Mouse (Mus musculus) neural tube, embryonic 11.5 days (tissue): Measurements from ENCODE around the gene Cd209e. TPM values are rescaled to one million over a fixed set of nuclear protein-coding genes. Genes with fewer than 3 reads are reported as not detected.
"Not testable (repeated sequence)": the region's sequence is repeated elsewhere in the genome, so short reads cannot be mapped to it uniquely, and the experiment has no call there.

Experiments used
- ATAC-seq: fragments of 200-750 bp; cut with Nextera tagmentation; 2 replicates; pipeline ENCODE4 v1.8.0; 2017; ENCODE audit warnings: moderate number of reproducible peaks, mild to moderate bottlenecking, moderate TSS enrichment, moderate library complexity; ENCODE audit not compliant: insufficient read depth, low FRiP score, low TSS enrichment
- DNase-seq: peaks from one replicate; pipeline ENCODE4 v3.0.0-alpha.2; 2015; ENCODE audit warnings: low spot score
- H3K27ac ChIP-seq: fragments of 300-500 bp; sonication (generic); 2 replicates; pipeline ENCODE4 v1.5.1; 2014; ENCODE audit warnings: low read depth, mild to moderate bottlenecking, low read length
- H3K27me3 ChIP-seq: fragments of 300-500 bp; sonication (generic); 2 replicates; pipeline ENCODE4 v1.6.1; 2014; ENCODE audit warnings: mild to moderate bottlenecking, low read length, mixed read lengths; ENCODE audit not compliant: control insufficient read depth, insufficient read depth
- H3K36me3 ChIP-seq: fragments of 300-500 bp; sonication (generic); 2 replicates; pipeline ENCODE4 v1.6.1; 2014; ENCODE audit warnings: mild to moderate bottlenecking, low read length, moderate library complexity, mixed read lengths; ENCODE audit not compliant: control insufficient read depth, insufficient read depth
- H3K4me1 ChIP-seq: fragments of 300-500 bp; sonication (generic); 2 replicates; pipeline ENCODE4 v1.6.1; 2014; ENCODE audit warnings: low read length, mixed read lengths; ENCODE audit not compliant: control insufficient read depth, insufficient read depth
- H3K4me2 ChIP-seq: fragments of 300-500 bp; sonication (generic); 2 replicates; pipeline ENCODE4 v1.6.1; 2014; ENCODE audit warnings: low read depth, mild to moderate bottlenecking, moderate library complexity
- H3K4me3 ChIP-seq: fragments of 300-500 bp; sonication (generic); 2 replicates; pipeline ENCODE4 v1.5.1; 2014; ENCODE audit warnings: low read depth, low read length
- H3K9ac ChIP-seq: fragments of 300-500 bp; sonication (generic); 2 replicates; pipeline ENCODE4 v1.6.1; 2014; ENCODE audit warnings: mild to moderate bottlenecking, low read length
- H3K9me3 ChIP-seq: fragments of 300-500 bp; sonication (generic); 2 replicates; pipeline ENCODE4 v1.6.1; 2016; ENCODE audit warnings: low read length; ENCODE audit not compliant: control insufficient read depth
- WGBS: fragments of 180-500 bp; shearing (Covaris S2); extraction: QIAGEN DNeasy Blood & Tissue Kit; methylation state at CpG from one replicate; pipeline ENCODE4 v1.1.7; 2014; 5-methylcytosine and 5-hydroxymethylcytosine counted together
- polyA plus RNA-seq: library from polyadenylated mRNA; unstranded; fragments of >200 nt; fragmentation: Nextera tagmentation; extraction: Ambion mirVana; gene quantifications from 2 replicates; pipeline ENCODE4 v1.2.1, GENCODE M21; 2014

Cd209e gene
- polyA plus RNA-seq, result not detected in 2 replicates

DNA sequence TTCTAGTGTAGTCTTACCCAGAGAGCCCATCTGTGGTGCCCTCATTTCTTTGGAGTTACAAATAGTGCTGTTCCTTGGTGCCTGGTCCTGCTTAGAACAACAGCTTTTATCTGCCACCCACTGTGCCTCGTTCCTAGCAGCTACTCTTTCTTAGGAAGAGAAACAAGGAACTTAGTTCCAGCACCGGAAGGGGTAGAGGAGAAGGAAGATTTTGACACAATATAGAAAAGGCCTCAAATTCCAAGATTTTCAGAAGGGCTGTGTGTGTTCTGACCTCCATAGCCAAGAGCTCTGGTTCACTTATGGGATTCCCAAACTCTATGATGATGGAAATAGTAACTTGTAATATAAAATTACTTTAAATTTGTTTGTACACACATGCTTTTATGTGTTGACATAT is at the start of gene Cd209e:
TSS of gene Cd209e (minus strand) at position 101 of the 400 bp plus-strand sequence.
- H3K36me3 ChIP-seq, result no peaks in the 10 kb centered on the region
- H3K9me3 ChIP-seq, result peaks cover 2% of the 10 kb centered on the region; the same call in 1 of the 2 replicates
- H3K4me3 ChIP-seq, result no peak within 1 kb of the TSS
- no peaks in the 10 kb centered on the region for H3K27me3 ChIP-seq
- ATAC-seq (no peak), DNase-seq (no peak)
- no peaks in the 10 kb centered on the region for H3K4me1 ChIP-seq
- 72% methylated on average over 2 of the region's 2 CpGs for WGBS
- no peak within 1 kb of the TSS for H3K9ac ChIP-seq
- H3K27ac ChIP-seq, result no peak within 1 kb of the TSS
- H3K4me2 ChIP-seq, result no peak within 1 kb of the TSS

DNA sequence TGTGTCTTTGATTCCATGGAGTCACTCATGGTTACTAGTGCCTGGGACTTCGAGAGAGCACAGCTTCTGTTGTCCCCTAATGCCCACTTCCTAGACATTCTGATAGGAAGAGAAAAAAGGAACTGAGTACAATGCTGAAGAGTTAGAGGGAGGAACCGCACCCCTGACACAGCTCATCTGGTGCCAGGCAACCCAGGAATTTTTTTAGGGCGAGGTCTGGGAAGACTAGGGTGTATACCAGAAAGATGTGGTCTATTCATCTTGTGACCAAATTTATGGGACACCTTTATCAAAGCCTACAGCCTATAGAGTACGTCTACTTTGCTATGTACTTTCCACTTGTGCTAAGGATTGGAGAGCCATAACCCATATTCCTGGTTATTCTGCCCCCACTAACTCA is 24.3 kb upstream of the Cd209e start, which contains the start of gene Cd209d:
TSS of gene Cd209d (minus strand) at position 101 of the 400 bp plus-strand sequence.
- H3K27ac ChIP-seq, result no peak within 1 kb of the TSS
- DNase-seq (no peak), ATAC-seq (no peak)
- no peaks in the 10 kb centered on the region for H3K27me3 ChIP-seq
- H3K4me3 ChIP-seq, result no peak within 1 kb of the TSS
- H3K4me1 ChIP-seq, result no peaks in the 10 kb centered on the region
- H3K4me2 ChIP-seq, result no peak within 1 kb of the TSS
- H3K9me3 ChIP-seq, result peaks cover 6% of the 10 kb centered on the region; the same call in 1 of the 2 replicates
- H3K36me3 ChIP-seq, result no peaks in the 10 kb centered on the region
- no peak within 1 kb of the TSS for H3K9ac ChIP-seq
- 84% methylated on average over 4 of the region's 4 CpGs for WGBS

DNA sequence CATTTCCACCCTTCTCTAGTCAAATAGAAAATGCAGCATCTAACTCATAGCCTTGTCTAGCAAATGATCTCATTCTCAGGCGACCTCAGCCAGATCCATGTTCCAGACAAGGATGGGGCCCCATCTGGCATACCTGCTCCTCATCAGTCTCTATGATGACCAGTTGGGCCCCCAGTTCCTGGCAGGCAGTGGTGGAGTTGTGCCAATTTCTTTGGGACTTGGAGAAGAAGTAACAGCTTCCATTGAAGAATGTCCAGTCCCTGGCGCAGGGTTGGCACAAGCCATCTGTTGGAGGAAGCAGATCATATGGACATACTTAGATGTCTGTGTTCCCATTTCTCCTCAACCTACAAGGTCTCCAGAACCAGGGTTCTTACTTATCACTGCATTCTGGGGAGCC is 22.0 kb upstream of the Cd209e start:
- 81% methylated on average over 2 of the region's 2 CpGs for WGBS
- Histone ChIP-seq H3K27me3 (no peaks in the 10 kb centered on the region), H3K9ac (no peak overlapping the region), H3K4me3 (no peak overlapping the region), H3K36me3 (no peaks in the 10 kb centered on the region), H3K9me3 (peaks cover 12% of the 10 kb centered on the region; the same call in 1 of the 2 replicates), H3K4me1 (no peaks in the 10 kb centered on the region), H3K4me2 (no peak overlapping the region), H3K27ac (no peak overlapping the region)
- DNase-seq, result no peak
- no peak for ATAC-seq

DNA sequence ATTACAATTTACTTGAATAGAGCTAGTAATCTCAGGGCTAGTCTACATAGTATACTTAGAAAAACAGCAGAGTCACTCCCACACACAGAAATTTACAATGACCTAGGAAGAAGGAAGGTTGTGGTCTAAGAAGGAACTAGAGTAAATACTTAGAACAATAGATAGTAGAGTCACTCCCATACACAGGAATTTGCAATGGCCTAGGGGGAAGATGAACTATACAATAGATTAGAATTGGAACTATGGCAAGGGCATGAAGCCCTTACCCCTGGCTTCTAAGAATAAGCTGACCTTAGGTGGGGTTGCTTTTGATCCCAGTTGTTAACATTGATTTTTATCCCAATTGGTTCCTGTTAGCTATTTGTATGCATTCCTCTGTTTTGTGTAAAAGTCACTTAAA is 8.6 kb upstream of the Cd209e start:
- not testable (repeated sequence) for ATAC-seq, DNase-seq, H3K9me3 ChIP-seq, H3K4me3 ChIP-seq, H3K27me3 ChIP-seq, H3K9ac ChIP-seq, H3K27ac ChIP-seq, H3K36me3 ChIP-seq, H3K4me2 ChIP-seq, H3K4me1 ChIP-seq

DNA sequence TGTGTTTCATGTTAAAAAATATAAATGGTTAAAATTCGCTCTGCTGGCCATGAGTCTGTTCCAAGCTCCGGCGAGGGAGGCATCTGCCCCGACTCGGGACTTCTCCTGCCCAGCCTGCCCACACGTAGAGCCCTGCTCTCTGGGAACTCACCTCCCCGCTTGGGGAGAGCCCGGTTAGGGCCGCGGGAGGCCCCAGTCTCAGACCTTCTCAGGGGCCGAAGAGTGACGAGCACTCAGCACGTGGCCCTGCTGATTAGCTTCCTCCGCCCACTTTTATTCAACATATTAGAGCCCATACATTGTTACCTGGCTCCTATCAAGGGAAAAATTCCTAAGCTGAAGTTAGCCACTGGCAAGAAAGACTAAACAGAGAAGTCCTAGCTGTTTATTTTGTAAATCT is 51.0 kb downstream of the Cd209e start:
- Histone ChIP-seq H3K4me1 (no peaks in the 10 kb centered on the region), H3K9me3 (peaks cover 8% of the 10 kb centered on the region), H3K36me3 (no peaks in the 10 kb centered on the region), H3K4me3 (no peak overlapping the region), H3K27me3 (no peaks in the 10 kb centered on the region), H3K4me2 (no peak overlapping the region), H3K27ac (no peak overlapping the region), H3K9ac (no peak overlapping the region)
- no peak for ATAC-seq
- WGBS, result 89% methylated on average over 14 of the region's 14 CpGs
- DNase-seq, result no peak

Other genes with a start within 250 kb of the Cd209e start
- 61.6 and 68.3 TPM in 2 replicates for gene Xab2, start 233.0 kb downstream of the Cd209e start, polyA plus RNA-seq
- 91.7 and 99.2 TPM in 2 replicates for gene Pet100, start 232.8 kb downstream of the Cd209e start, polyA plus RNA-seq
- not detected in 2 replicates for gene Pcp2, start 228.8 kb downstream of the Cd209e start, polyA plus RNA-seq
- 17.3 and 25.2 TPM in 2 replicates for gene Stxbp2, start 223.4 kb downstream of the Cd209e start, polyA plus RNA-seq
- gene Retn, start 198.5 kb downstream of the Cd209e start, polyA plus RNA-seq, result not detected in 2 replicates
- not detected in 2 replicates for gene Mcemp1, start 188.6 kb downstream of the Cd209e start, polyA plus RNA-seq
- gene Fcor, start 181.9 kb downstream of the Cd209e start, polyA plus RNA-seq, result 7.9 and 11.3 TPM in 2 replicates
- 37.0 and 43.6 TPM in 2 replicates for gene Trappc5, start 178.0 kb downstream of the Cd209e start, polyA plus RNA-seq
- gene Fcer2a, start 160.1 kb downstream of the Cd209e start, polyA plus RNA-seq, result 0.11 and 0.24 TPM in 2 replicates
- 0.26 TPM in 1 of 2 replicates, not detected in the other for gene Clec4g, start 133.7 kb downstream of the Cd209e start, polyA plus RNA-seq
- gene Cd209a, start 105.3 kb downstream of the Cd209e start, polyA plus RNA-seq, result not detected in 2 replicates
- gene Cd209d, start 24.2 kb upstream of the Cd209e start, polyA plus RNA-seq, result not detected in 2 replicates
- gene Cd209b, start 72.5 kb upstream of the Cd209e start, polyA plus RNA-seq, result not detected in 2 replicates
- gene Cd209c, start 100.4 kb upstream of the Cd209e start, polyA plus RNA-seq, result 0.53 and 0.76 TPM in 2 replicates